Mouse (Mus musculus) gastrocnemius, postnatal 36 days (tissue): ENCODE data around the gene Adamts12. TPM values are rescaled to one million over a fixed set of nuclear protein-coding genes. Genes with fewer than 3 reads are reported as not detected.

Source experiments
- DNase-seq, 2 experiments: peaks; one replicate each; pipeline ENCODE4 v3.0.0; 2022
- intact Hi-C: fragments of 180-260 bp; cut with DNase I; formaldehyde crosslinking; loops from one replicate; pipeline ENCODE4 v1.15.1; 2025
- total RNA-seq, 2 experiments: library from RNA; stranded (reverse); gene quantifications; 2 replicates each; pipeline ENCODE4 v1.2.3; 2021

Adamts12 gene
- total RNA-seq, 2 experiments from 2014 or later: 4.8 to 6.4 TPM

- intact Hi-C loops: no loop called here
- DNase-seq: no peak
Measured at GRCm38 (mm10) chr15:11067891-11068290, 3.3 kb downstream of the Adamts12 start.

DNA sequence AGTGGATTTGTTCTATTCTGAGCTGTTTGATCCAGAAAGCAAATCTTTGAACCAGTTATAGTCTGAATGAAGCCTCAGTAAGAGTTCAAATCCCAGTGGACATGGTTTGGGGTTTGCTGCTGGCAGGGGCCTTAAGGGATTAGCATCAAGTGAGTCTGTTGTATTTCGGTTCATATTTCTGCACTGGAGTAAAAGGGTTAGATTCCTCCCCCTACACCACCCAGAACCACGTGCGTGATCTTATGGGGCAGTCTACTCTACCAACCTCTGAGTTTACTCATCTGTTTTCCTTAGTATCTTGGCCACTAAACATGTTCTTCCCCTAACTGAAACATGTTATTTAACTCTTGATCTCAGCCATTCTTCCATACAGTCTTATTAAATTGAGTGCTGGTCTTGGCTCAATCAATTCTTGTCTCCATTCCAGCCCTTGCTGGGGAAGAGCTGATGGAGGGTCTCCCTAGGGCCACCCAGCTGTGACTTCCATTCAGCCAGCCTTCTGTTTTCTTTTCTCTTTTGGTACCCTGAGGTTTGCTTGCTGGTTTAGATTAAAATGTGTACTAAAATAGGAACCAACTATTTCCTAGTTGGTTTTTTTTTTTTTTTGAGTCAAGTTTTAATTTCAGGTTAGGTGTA lies 11.3 kb downstream of the Adamts12 start:
- intact Hi-C loops: no loop called here
- no peak for DNase-seq

DNA sequence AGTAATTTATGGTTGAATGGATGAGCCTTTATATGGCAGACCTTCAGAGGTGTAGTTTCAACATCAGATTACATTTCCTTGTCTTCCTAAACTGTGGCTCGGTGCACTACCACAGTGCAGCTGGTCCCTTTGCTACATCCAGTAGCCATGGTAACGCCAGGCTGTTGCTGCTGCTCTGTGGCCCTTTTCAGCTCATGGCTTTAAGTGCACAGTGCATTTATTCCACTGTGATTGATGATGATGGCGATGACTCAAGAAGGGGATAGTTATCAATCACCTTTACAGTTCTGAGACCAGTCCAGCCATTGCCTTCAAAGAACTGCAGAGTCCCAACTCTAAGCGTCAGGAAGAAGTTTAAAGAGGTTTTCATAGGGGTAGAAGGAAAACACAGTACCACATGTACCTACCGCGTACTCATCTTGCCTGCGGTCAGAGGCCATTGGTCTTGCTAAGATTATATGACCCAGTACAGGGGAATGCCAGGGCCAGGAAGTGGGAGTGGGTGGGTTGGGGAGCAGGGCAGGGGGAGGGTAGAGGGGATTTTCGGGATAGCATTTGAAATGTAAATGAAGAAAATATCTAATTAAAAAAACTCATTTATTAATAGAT lies 18.5 kb downstream of the Adamts12 start:
- DNase-seq: no peak
- intact Hi-C loops: no loop called here

- no peak for DNase-seq
- intact Hi-C loops: no loop called here
Measured at GRCm38 (mm10) chr15:11083678-11084077, 19.1 kb downstream of the Adamts12 start.

GRCm38 (mm10) chr15:11084241-11084992 lies 19.8 kb downstream of the Adamts12 start:
- intact Hi-C loops: no loop called here
- no peak for DNase-seq

- DNase-seq: no peak
- intact Hi-C loops: no loop called here
Measured at GRCm38 (mm10) chr15:11084993-11085365, 20.4 kb downstream of the Adamts12 start.

- intact Hi-C loops: no loop called here
- no peak for DNase-seq
Measured at GRCm38 (mm10) chr15:11089494-11089893, 24.9 kb downstream of the Adamts12 start.

DNA sequence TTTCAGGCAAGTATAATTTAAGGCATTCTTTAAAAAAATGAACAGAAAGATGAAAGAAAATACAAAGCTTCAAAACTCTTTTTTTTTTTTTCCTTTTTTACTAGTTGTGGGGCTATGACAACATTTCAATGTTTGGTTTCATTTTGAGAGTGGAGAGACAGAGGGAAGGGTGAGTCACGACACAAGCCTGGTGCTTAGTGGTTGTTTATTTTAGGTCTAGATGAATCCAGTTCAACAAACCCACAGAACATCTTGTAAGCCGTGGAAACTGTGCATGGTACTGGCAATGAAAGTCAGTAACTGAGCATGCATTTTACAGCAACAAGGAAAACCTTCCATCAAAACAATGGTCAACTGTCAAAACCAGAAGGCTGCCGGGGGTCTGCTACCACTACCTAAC lies 31.0 kb downstream of the Adamts12 start:
- no peak for DNase-seq
- intact Hi-C loops: no loop called here

DNA sequence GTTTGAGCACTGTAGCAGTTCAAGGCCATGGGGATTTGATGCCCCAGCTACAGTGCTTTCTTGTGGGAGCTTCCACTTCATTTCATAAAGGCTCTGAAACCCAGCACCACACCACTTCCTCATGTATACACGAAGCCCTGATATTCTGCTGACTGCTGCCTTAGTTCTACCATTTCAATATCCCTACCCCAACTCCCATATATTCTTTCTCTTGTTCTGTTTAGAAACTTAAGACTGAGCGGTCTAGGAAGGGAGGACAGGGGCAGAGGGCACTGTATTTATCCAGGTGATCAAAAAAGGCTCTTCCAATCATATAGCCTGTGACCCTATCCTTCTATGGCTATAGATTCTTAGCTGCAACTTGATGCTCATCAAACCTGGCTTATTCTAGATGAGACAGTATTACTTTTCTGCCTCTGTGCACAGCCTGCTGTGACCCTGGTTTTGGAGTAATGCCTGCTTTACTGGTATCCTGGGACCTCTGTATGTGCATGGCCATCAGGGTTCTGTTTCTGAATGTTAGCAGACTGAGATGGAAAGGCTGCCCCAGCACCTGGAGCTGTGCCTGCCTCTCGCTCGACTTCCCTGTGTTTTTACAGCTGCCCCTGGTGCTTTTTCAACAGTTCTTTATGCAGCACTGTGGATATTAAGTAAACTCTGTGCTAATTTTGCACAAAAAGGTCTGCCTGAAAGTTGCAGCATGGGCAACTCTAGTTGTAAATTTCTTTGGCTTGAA lies 33.5 kb downstream of the Adamts12 start:
- no peak for DNase-seq
- intact Hi-C loops: no loop called here

DNA sequence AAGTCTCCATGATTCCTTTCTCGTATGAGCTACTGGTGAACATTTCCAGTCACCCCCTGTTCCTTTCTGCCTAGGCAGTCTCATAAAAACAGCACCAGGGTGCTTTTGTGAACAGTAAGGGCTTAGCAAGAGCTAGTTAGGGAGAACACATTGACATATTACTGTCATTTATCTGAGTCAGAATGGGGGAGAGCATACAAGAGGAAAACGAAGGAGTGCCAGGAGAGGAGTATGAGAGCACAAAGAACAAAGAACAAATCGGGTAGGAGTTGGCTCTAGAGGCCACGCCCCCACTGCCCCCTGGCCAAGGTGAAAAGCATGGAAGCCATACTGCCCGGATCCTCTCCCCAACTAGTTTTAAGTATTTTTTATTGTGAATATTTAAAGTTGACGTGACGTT lies 34.4 kb downstream of the Adamts12 start:
- intact Hi-C loops: no loop called here
- DNase-seq: no peak

DNA sequence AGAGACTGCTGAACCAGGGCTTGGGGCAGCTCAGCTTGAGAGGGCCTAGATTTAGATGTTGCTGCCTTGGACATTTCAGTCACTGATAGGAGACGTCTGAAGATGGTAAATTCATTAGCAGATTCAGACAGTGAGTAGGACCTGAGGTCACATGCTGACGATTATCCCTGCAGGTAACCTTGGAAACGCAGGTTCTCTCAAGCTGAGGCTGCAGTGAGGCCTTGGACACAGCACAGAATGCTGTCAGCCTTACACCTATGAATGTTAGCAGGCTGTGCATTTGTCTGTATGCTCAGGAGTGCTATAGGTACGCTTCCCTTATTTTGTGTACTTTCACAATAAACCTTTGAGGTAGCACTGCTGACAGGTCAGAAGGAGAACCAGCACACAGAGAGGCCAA lies 36.3 kb downstream of the Adamts12 start:
- intact Hi-C loops: no loop called here
- DNase-seq: no peak

GRCm38 (mm10) chr15:11105101-11105500 lies 40.5 kb downstream of the Adamts12 start:
- DNase-seq: no peak
- intact Hi-C loops: no loop called here

DNA sequence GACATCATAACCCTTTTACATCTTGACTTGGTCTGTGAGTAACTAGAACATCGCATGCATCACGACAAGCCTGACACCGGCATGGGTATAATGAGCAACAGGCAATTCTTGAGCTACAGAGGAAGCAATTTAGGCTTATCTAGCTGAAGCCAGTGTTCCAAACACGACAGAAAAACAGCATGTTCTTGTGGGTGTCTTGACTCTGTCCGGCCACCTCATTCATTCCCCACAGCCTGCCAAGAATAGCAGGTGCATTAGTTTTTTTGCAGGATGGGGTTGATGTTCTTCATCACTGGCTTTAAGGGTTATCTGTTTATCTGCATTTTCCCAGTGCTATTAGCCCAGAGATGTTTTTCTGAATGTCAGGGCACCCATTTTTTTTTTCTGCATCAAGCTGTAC lies 42.8 kb downstream of the Adamts12 start:
- intact Hi-C loops: no loop called here

DNA sequence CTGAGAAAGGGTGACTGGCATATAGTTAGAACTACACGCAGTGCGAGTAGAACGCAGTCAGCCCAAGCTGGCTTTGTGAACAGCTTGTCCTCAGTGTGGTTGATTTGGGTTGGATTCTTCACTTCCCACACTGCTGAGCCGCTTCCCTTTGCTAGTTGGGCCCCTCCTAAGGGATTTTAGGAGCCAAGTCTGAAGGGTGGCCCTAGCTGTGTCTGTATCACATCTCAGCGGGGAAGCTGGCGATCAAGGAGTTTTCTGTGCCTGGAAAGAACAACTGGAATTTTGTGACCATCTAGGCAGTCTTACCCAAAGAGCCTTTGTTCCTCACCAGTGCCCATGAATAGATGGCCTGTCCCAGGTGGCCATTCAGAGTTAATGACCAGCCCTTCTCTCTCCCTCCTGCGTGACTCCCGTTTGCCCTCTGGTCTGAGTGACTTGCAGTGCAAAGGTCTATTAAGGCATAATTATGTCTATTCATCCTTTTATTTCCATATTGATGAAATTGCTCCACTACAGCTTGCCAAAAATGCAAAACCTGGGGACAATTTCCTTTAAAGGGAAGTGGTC lies 50.1 kb downstream of the Adamts12 start:
- intact Hi-C loops: no loop called here
- no peak for DNase-seq

More for the DNA sequence above, 42.8 kb downstream of the Adamts12 start:
- no peak for DNase-seq

GRCm38 (mm10) chr15:11116303-11116702 lies 51.7 kb downstream of the Adamts12 start:
- intact Hi-C loops: no loop called here
- DNase-seq: peak; percentile 24 to 72

GRCm38 (mm10) chr15:11116853-11117252 lies 52.3 kb downstream of the Adamts12 start:
- intact Hi-C loops: no loop called here
- no peak for DNase-seq

- DNase-seq: no peak
- intact Hi-C loops: no loop called here
Measured at GRCm38 (mm10) chr15:11118371-11118770, 53.8 kb downstream of the Adamts12 start.

DNA sequence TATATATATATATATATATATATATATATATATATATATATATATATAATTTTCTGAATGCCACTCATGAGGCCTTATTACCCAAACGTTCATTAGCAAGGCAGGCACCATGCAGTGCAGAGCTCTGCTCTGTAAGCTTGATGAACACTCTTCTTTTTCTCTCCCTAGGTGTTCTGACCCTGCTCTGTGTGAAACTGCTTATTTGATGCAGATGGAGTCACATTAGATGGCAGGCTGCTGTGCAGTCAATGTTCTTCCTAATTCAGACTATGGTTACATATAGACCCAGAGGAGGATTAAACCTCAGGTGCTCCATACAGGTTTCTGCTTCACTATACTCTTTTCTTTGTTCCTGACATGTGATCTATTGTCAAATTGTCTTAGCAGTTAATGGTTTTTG lies 57.1 kb downstream of the Adamts12 start:
- intact Hi-C loops: no loop called here
- DNase-seq: no peak

DNA sequence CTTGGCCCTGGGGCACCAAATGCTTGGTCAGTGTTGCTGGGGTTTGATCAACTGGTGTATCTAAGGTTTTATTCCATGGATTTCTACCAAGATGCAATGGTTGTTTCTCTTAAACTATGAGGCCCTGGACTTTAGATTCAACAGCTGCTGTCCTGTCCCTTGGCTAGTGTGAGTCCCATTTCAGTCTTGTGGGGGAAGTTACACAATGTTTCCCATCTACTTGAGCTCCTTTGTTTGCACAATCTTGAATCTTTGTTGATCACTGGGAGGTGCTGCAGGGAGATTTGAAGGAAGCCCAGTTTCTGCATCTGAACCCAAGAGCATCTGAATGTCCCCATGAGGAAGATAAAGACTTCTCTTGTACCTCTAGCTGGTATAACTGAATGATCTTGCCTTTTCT lies 60.8 kb downstream of the Adamts12 start:
- DNase-seq: no peak
- intact Hi-C loops: no loop called here

- intact Hi-C loops: no loop called here
- DNase-seq: peak in 1 of 2 experiments; percentile 12
Measured at GRCm38 (mm10) chr15:11128457-11128856, 63.9 kb downstream of the Adamts12 start.
